Mouse (Mus musculus) CH12.LX (cell line): ENCODE measurements at regions not wholly inside any gene's neighbourhood (a gene's known extent, or its start where the extent isn't known, plus 50 kb on each side); places are given as distances from the start of the nearest gene placed in this dataset.

ENCODE experiments used
- DNase-seq: peaks from one replicate; pipeline ENCODE4 v3.0.0-alpha.2; 2013; ENCODE audit errors: extremely low read depth
- H3K27ac ChIP-seq: 2 replicates; pipeline ENCODE4 v1.5.1; 2012; ENCODE audit warnings: low read depth, mild to moderate bottlenecking, control low read depth, moderate library complexity; ENCODE audit not compliant: insufficient read depth
- H3K27me3 ChIP-seq: replicated peaks from 2 replicates; pipeline ENCODE3; 2012; ENCODE audit warnings: inconsistent platforms
- H3K36me3 ChIP-seq, 2 experiments: replicated peaks in 1 of 2; 2 replicates each; pipeline versions ENCODE3 to v1.6.1; 2012; ENCODE audit warnings: inconsistent platforms in 1 of 2, low read length in 1 of 2, mild to moderate bottlenecking in 1 of 2, mixed read lengths in 1 of 2, moderate library complexity in 1 of 2; ENCODE audit not compliant: control insufficient read depth in 1 of 2, insufficient read depth in 1 of 2
- H3K4me1 ChIP-seq, 2 experiments: 2 replicates each; pipeline ENCODE4 v1.6.1; 2012; ENCODE audit warnings: inconsistent platforms in 1 of 2, moderate library complexity in 1 of 2; ENCODE audit not compliant: insufficient read depth in 2 of 2, control insufficient read depth in 1 of 2
- H3K4me2 ChIP-seq: 2 replicates; pipeline ENCODE4 v1.6.1; 2012; ENCODE audit warnings: low read depth, mild to moderate bottlenecking, control low read depth; ENCODE audit not compliant: poor library complexity, insufficient read depth, severe bottlenecking
- H3K4me3 ChIP-seq, 3 experiments: fragments of 150-350 bp in 1 of 3; sonication (generic) in 1 of 3; replicated peaks in 1 of 3; 2 replicates each; pipeline versions ENCODE3 to v1.5.1; 2011 to 2012; ENCODE audit warnings: low read depth in 2 of 3, low read length in 2 of 3, mild to moderate bottlenecking in 2 of 3, moderate library complexity in 2 of 3, control low read depth in 1 of 3, improper control_type of control experiment in 1 of 3, inconsistent platforms in 1 of 3, mixed read lengths in 1 of 3; ENCODE audit not compliant: poor library complexity in 1 of 3
- H3K79me2 ChIP-seq: replicated peaks from 2 replicates; pipeline ENCODE4 v1.6.1; 2012; ENCODE audit warnings: mild to moderate bottlenecking, moderate library complexity; ENCODE audit not compliant: control insufficient read depth, poor library complexity, insufficient read depth, severe bottlenecking; ENCODE audit errors: extremely low read depth
- H3K9ac ChIP-seq: 2 replicates; pipeline ENCODE4 v1.6.1; 2012; ENCODE audit warnings: low read depth, mild to moderate bottlenecking, control low read depth, moderate library complexity; ENCODE audit not compliant: insufficient read depth
- H3K9me3 ChIP-seq: replicated peaks from 2 replicates; pipeline ENCODE3; 2012; ENCODE audit warnings: low read length, inconsistent platforms, mixed read lengths
- BHLHE40 ChIP-seq: IDR thresholded peaks from 2 replicates; pipeline ENCODE4 v1.6.1; 2011; ENCODE audit warnings: mild to moderate bottlenecking, low read depth, low read length, improper control_type of control experiment
- CHD2 ChIP-seq: IDR thresholded peaks from 2 replicates; pipeline ENCODE4 v1.6.1; 2011; ENCODE audit warnings: low read length, improper control_type of control experiment
- CTCF ChIP-seq, 2 experiments: IDR thresholded peaks in 1 of 2; conservative IDR thresholded peaks in 1 of 2; 2 replicates each; pipeline ENCODE4 v1.5.1; 2011 to 2012; ENCODE audit warnings: low read depth in 2 of 2, low read length in 2 of 2, improper control_type of control experiment in 1 of 2, inconsistent platforms in 1 of 2, mild to moderate bottlenecking in 1 of 2, moderate library complexity in 1 of 2
- E2F4 ChIP-seq: IDR thresholded peaks from 2 replicates; pipeline ENCODE4 v1.6.1; 2011; ENCODE audit warnings: low read depth, low read length, improper control_type of control experiment; ENCODE audit not compliant: insufficient replicate concordance
- ETS1 ChIP-seq: conservative IDR thresholded peaks from 2 replicates; pipeline ENCODE4 v1.6.1; 2012; ENCODE audit warnings: low read depth, mild to moderate bottlenecking, inconsistent platforms, low read length, improper control_type of control experiment, moderate library complexity
- GABPA ChIP-seq: IDR thresholded peaks from 2 replicates; pipeline ENCODE4 v1.6.1; 2012; ENCODE audit warnings: low read depth, low read length, improper control_type of control experiment, inconsistent platforms; ENCODE audit not compliant: insufficient replicate concordance
- IRF4 ChIP-seq: IDR thresholded peaks from 2 replicates; pipeline ENCODE4 v1.6.1; 2014; ENCODE audit warnings: low read depth, mild to moderate bottlenecking, inconsistent platforms, low read length, improper control_type of control experiment
- JUN ChIP-seq: IDR thresholded peaks from 2 replicates; pipeline ENCODE4 v1.6.1; 2011; ENCODE audit warnings: low read depth, mild to moderate bottlenecking, low read length, improper control_type of control experiment, moderate library complexity; ENCODE audit not compliant: insufficient read depth
- JUND ChIP-seq: conservative IDR thresholded peaks from 2 replicates; pipeline ENCODE4 v1.6.1; 2011; ENCODE audit warnings: low read depth, low read length, improper control_type of control experiment
- MAFK ChIP-seq: IDR thresholded peaks from 2 replicates; pipeline ENCODE4 v1.6.1; 2011; ENCODE audit warnings: low read length, improper control_type of control experiment; ENCODE audit not compliant: insufficient replicate concordance
- MAX ChIP-seq: IDR thresholded peaks from 2 replicates; pipeline ENCODE4 v1.6.1; 2011; ENCODE audit warnings: low read length, improper control_type of control experiment
- NRF1 ChIP-seq: IDR thresholded peaks from 2 replicates; pipeline ENCODE4 v1.6.1; 2014; ENCODE audit warnings: low read depth, mild to moderate bottlenecking, inconsistent platforms, low read length, improper control_type of control experiment, moderate library complexity
- POLR2A ChIP-seq: IDR thresholded peaks from 2 replicates; pipeline ENCODE4 v1.6.1; 2011; ENCODE audit warnings: low read depth, mild to moderate bottlenecking, improper control_type of control experiment, low read length
- POLR2AphosphoS2 ChIP-seq: IDR thresholded peaks from 2 replicates; pipeline ENCODE4 v1.6.1; 2011; ENCODE audit warnings: low read depth, low read length, improper control_type of control experiment
- RAD21 ChIP-seq: IDR thresholded peaks from 2 replicates; pipeline ENCODE4 v1.6.1; 2011; ENCODE audit warnings: low read depth, mild to moderate bottlenecking, low read length, improper control_type of control experiment, moderate library complexity
- TCF12 ChIP-seq: IDR thresholded peaks from 2 replicates; pipeline ENCODE4 v1.6.1; 2014; ENCODE audit warnings: low read depth, mild to moderate bottlenecking, inconsistent platforms, low read length, improper control_type of control experiment
- UBTF ChIP-seq: IDR thresholded peaks from 2 replicates; pipeline ENCODE4 v1.6.1; 2012; ENCODE audit warnings: low read depth, mild to moderate bottlenecking, inconsistent platforms, low read length, improper control_type of control experiment, moderate library complexity
- USF2 ChIP-seq: conservative IDR thresholded peaks from 2 replicates; pipeline ENCODE4 v1.6.1; 2011; ENCODE audit warnings: low read depth, low read length, improper control_type of control experiment
- ZNF384 ChIP-seq: IDR thresholded peaks from 2 replicates; pipeline ENCODE4 v1.6.1; 2012; ENCODE audit warnings: low read depth, low read length, improper control_type of control experiment, inconsistent platforms
- dilution Hi-C: fragments of 300-500 bp; cut with MboI; formaldehyde crosslinking; loops from 2 replicates; pipeline ENCODE4 v1.14.3; 2020; ENCODE audit warnings: low sequenced_read_pairs; ENCODE audit not compliant: extremely low pct_unique_long_range_greater_than_20kb, extremely low pct_ligation_motif_present
- in situ Hi-C: fragments of 300-500 bp; cut with MboI; formaldehyde crosslinking; loops from 3 replicates; pipeline ENCODE4 v1.14.3; 2019; ENCODE audit warnings: low sequenced_read_pairs, low pct_ligation_motif_present, low pct_unique_long_range_greater_than_20kb, mixed read lengths

DNA sequence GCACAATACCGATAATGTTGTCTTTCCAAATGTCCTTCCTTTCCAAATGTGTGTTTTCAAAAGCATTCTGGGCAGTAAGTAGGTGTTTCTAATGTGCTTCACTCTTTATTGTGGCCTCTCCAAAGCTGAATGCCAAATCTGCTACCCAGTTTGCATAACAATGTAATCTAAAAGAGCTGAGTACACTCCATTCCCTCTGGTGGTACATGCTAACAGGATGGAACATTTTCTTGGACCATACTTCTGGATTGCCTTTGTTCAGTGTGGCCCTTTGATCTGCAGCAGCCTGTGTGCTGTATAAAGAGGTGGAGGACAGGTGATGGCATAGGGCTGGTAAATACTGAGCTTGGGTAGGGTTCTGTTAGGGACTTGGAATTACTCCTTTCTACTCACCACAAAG is 520.3 kb upstream of the Vstm2b start:
- in situ Hi-C loops (no loop called here), dilution Hi-C loops (no loop called here)
- Histone ChIP-seq H3K79me2 (no peaks in the 10 kb centered on the region), H3K9me3 (no peaks in the 10 kb centered on the region), H3K4me3 (no peak overlapping the region), H3K4me1 (peaks cover 0 to 5% of the 10 kb centered on the region in 2 experiments; a peak in 2 of 4 replicates), H3K27me3 (no peaks in the 10 kb centered on the region), H3K4me2 (no peak overlapping the region), H3K36me3 (no peaks in the 10 kb centered on the region), H3K27ac (no peak overlapping the region), H3K9ac (no peak overlapping the region)
- no peak for TF ChIP-seq JUND
- TF ChIP-seq POLR2AphosphoS2 = no peak
- no peak for TF ChIP-seq IRF4
- no peak for TF ChIP-seq JUN
- no peak for TF ChIP-seq ETS1
- no peak for TF ChIP-seq POLR2A
- no peak for TF ChIP-seq CTCF (conservative IDR thresholded peaks at IDR 0.05 in 1 of 2, IDR thresholded peaks at IDR 0.05 in 1 of 2; ENCODE audit: low read depth in 2 of 2, low read length in 2 of 2)
- no peak for TF ChIP-seq USF2
- TF ChIP-seq CHD2 = no peak
- TF ChIP-seq RAD21 = no peak
- no peak for TF ChIP-seq UBTF
- no peak for TF ChIP-seq MAX
- no peak for TF ChIP-seq BHLHE40
- no peak for TF ChIP-seq NRF1
- no peak for TF ChIP-seq E2F4
- no peak for TF ChIP-seq GABPA
- DNase-seq = no peak

DNA sequence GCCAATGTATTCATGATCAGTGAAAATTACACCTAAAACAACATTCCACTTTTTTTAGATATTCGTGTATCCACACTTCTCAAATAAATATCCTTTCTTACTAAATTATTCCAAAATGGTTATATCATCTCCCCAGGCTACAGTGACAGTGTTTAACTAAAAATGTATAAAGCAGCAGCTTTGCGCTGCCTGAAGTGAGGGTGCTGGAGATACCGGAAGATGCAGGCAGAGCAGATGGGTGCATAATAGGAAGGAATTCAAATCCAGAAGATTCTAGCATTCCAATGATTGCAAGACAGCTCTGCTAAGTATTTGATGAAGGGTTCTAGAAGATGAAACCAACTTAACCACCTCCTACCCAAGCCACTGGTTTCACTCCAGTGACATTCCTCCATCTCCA is 516.9 kb upstream of the Vstm2b start:
- no peak overlapping the region for H3K9ac ChIP-seq

DNA sequence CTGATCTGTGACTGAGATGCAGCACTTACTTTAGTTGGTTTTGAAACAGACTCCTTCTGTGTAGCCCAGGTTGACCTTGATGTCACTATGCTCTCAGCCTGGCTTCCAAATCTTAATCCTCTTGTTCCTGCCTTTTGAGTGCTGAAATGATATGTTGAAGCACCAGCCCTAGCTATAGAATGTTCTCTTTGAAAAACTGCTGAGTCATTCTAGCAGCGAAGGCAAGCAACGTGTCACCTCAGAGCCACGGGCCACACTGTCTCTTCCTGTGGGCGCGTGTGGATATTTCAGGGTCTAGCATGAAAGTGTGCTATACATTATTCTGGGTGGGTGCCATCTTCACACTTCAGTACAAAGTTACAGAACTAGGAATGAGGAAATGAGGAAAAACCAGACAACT is 510.0 kb upstream of the Vstm2b start:
- no peak overlapping the region for H3K4me3 ChIP-seq
- TF ChIP-seq ZNF384 = no peak
- TF ChIP-seq JUND = no peak
- no peak for TF ChIP-seq POLR2A
- no peak for TF ChIP-seq MAX
- TF ChIP-seq CHD2 = no peak
- TF ChIP-seq MAFK = peak; percentile 60; the same call in 1 of the 2 replicates
- TF ChIP-seq, all 38 proteins: peak for 1
- H3K9ac ChIP-seq = no peak overlapping the region
- peaks cover 2 to 34% of the 10 kb centered on the region in 2 experiments; a peak in 2 of 4 replicates for H3K4me1 ChIP-seq
- dilution Hi-C loops = no loop called here
- H3K27ac ChIP-seq = no peak overlapping the region
- no peak overlapping the region; the same call in 1 of the 2 replicates for H3K4me2 ChIP-seq
- H3K9me3 ChIP-seq = no peaks in the 10 kb centered on the region
- H3K36me3 ChIP-seq = no peaks in the 10 kb centered on the region
- no peak for DNase-seq
- in situ Hi-C loops = no loop called here
- no peaks in the 10 kb centered on the region for H3K27me3 ChIP-seq
- H3K79me2 ChIP-seq = no peaks in the 10 kb centered on the region

More for the DNA sequence above, 516.9 kb upstream of the Vstm2b start:
- H3K9me3 ChIP-seq = no peaks in the 10 kb centered on the region
- no peak overlapping the region for H3K27ac ChIP-seq
- no peaks in the 10 kb centered on the region for H3K79me2 ChIP-seq
- in situ Hi-C loops = no loop called here
- H3K4me3 ChIP-seq = no peak overlapping the region
- no peaks in the 10 kb centered on the region for H3K27me3 ChIP-seq
- H3K4me2 ChIP-seq = no peak overlapping the region
- DNase-seq = no peak
- H3K36me3 ChIP-seq = no peaks in the 10 kb centered on the region
- H3K4me1 ChIP-seq = no peaks in the 10 kb centered on the region
- dilution Hi-C loops = no loop called here
- TF ChIP-seq TCF12 = no peak
